Mouse (Mus musculus) spleen, postnatal 14 days (tissue): ENCODE data around the gene Pepd.

Experiments used
- DNase-seq, 2 experiments: peaks; one replicate each; pipeline ENCODE4 v3.0.0; 2021 to 2022; ENCODE audit warnings: low spot score in 2 of 2

The Pepd gene

GRCm38 (mm10) chr7:34983702-34984475 lies 71.7 kb downstream of the Pepd start:
- DNase-seq, result no peak

GRCm38 (mm10) chr7:34984526-34985133 lies 72.5 kb downstream of the Pepd start:
- no peak for DNase-seq

- DNase-seq, result no peak
These were observed 73.0 kb downstream of the Pepd start for GRCm38 (mm10) chr7:34985216-34985615.

GRCm38 (mm10) chr7:34985646-34986045 lies 73.5 kb downstream of the Pepd start:
- DNase-seq, result peak; percentile 14 to 21

- no peak for DNase-seq
These were observed 74.5 kb downstream of the Pepd start for GRCm38 (mm10) chr7:34986575-34987150.

- no peak for DNase-seq
These were observed 75.1 kb downstream of the Pepd start for GRCm38 (mm10) chr7:34987258-34987657.

GRCm38 (mm10) chr7:34988488-34988887 lies 76.3 kb downstream of the Pepd start:
- DNase-seq, result no peak

- DNase-seq, result no peak
These were observed 79.6 kb downstream of the Pepd start for GRCm38 (mm10) chr7:34991731-34992246.

GRCm38 (mm10) chr7:34992766-34993165 lies 80.6 kb downstream of the Pepd start:
- DNase-seq, result no peak

- no peak for DNase-seq
These were observed 83.9 kb downstream of the Pepd start for GRCm38 (mm10) chr7:34995872-34996662.

- peak in 1 of 2 experiments; percentile 40 for DNase-seq
These were observed 88.7 kb downstream of the Pepd start for GRCm38 (mm10) chr7:35000839-35001238.

GRCm38 (mm10) chr7:35003171-35003737 lies 91.1 kb downstream of the Pepd start:
- DNase-seq, result no peak

- no peak for DNase-seq
These were observed 94.5 kb downstream of the Pepd start for GRCm38 (mm10) chr7:35006661-35007060.

GRCm38 (mm10) chr7:35013228-35013627 lies 101.0 kb downstream of the Pepd start:
- DNase-seq, result no peak

- no peak for DNase-seq
These were observed 103.1 kb downstream of the Pepd start for GRCm38 (mm10) chr7:35015252-35015651.

GRCm38 (mm10) chr7:35021365-35021764 lies 109.2 kb downstream of the Pepd start:
- no peak for DNase-seq

GRCm38 (mm10) chr7:35023251-35023650 lies 111.1 kb downstream of the Pepd start:
- no peak for DNase-seq

GRCm38 (mm10) chr7:35024426-35024825 lies 112.2 kb downstream of the Pepd start:
- no peak for DNase-seq

GRCm38 (mm10) chr7:35025409-35026275 lies 113.5 kb downstream of the Pepd start:
- peak; percentile 55 to 69 for DNase-seq

GRCm38 (mm10) chr7:35026276-35026630 lies 114.1 kb downstream of the Pepd start:
- no peak for DNase-seq

- no peak for DNase-seq
These were observed 114.7 kb downstream of the Pepd start for GRCm38 (mm10) chr7:35026838-35027291.
